Mouse (Mus musculus) kidney, embryonic 16.5 days (tissue): ENCODE data around the gene Sorbs2. TPM values are rescaled to one million over a fixed set of nuclear protein-coding genes. Genes with fewer than 3 reads are reported as not detected.
"Not testable (repeated sequence)": the region's sequence is repeated elsewhere in the genome, so short reads cannot be mapped to it uniquely, and the experiment has no call there.

ENCODE experiments used
- ATAC-seq: fragments of 200-750 bp; cut with Nextera tagmentation; 2 replicates; pipeline ENCODE4 v1.8.0; 2017; ENCODE audit warnings: moderate TSS enrichment; ENCODE audit not compliant: low FRiP score, low TSS enrichment
- H3K27ac ChIP-seq: fragments of 300-500 bp; sonication (generic); 2 replicates; pipeline ENCODE4 v1.5.1; 2014; ENCODE audit warnings: low read length
- H3K27me3 ChIP-seq: fragments of 300-500 bp; sonication (generic); 2 replicates; pipeline ENCODE4 v1.6.1; 2014; ENCODE audit warnings: low read length, control low read depth, mixed read lengths; ENCODE audit not compliant: insufficient read depth
- H3K36me3 ChIP-seq: fragments of 300-500 bp; sonication (generic); 2 replicates; pipeline ENCODE4 v1.6.1; 2014; ENCODE audit warnings: low read length, control low read depth, mixed read lengths; ENCODE audit not compliant: insufficient read depth
- H3K4me1 ChIP-seq: fragments of 300-500 bp; sonication (generic); 2 replicates; pipeline ENCODE4 v1.6.1; 2014; ENCODE audit warnings: low read length, control low read depth, mixed read lengths; ENCODE audit not compliant: insufficient read depth
- H3K4me2 ChIP-seq: fragments of 300-500 bp; sonication (generic); replicated peaks from 2 replicates; pipeline ENCODE4 v1.6.1; 2014; ENCODE audit warnings: low read depth, low read length
- H3K4me3 ChIP-seq: fragments of 300-500 bp; sonication (generic); 2 replicates; pipeline ENCODE4 v1.5.1; 2014; ENCODE audit warnings: mild to moderate bottlenecking, low read length
- H3K9ac ChIP-seq: fragments of 300-500 bp; sonication (generic); replicated peaks from 2 replicates; pipeline ENCODE4 v1.6.1; 2014; ENCODE audit warnings: low read length
- H3K9me3 ChIP-seq: fragments of 300-500 bp; sonication (generic); 2 replicates; pipeline ENCODE4 v1.6.1; 2016; ENCODE audit warnings: low read length, control low read depth
- WGBS: fragments of 180-500 bp; shearing (Covaris S2); extraction: QIAGEN DNeasy Blood & Tissue Kit; methylation state at CpG from one replicate; pipeline ENCODE4 v1.1.7; 2014; 5-methylcytosine and 5-hydroxymethylcytosine counted together
- polyA plus RNA-seq: library from polyadenylated mRNA; unstranded; fragments of >200 nt; fragmentation: Nextera tagmentation; extraction: Ambion mirVana; gene quantifications from 2 replicates; pipeline ENCODE4 v1.2.1, GENCODE M21; 2015

The Sorbs2 gene
- polyA plus RNA-seq, 1 experiment from 2014 or later, result 35.5 TPM

DNA sequence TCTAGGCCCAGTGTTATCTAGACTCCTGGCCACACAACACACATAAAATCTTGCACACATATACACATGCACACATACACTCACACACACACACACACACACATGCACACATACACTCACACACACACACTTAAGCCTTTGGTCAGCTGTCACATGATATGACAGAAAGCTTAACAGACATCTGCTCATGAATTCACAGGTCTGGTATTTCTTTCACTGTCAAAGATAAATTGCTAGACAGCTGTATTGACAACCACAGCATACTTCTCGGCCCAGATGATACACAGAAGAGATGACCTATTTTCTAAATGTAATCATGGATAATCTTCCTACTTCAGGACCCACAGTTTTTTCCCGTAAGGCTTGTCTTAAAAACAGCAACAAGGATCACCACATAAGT is 326.3 kb downstream of the Sorbs2 start:
- ATAC-seq, result no peak
- Histone ChIP-seq H3K4me3 (no peak overlapping the region), H3K4me2 (no peak overlapping the region)

DNA sequence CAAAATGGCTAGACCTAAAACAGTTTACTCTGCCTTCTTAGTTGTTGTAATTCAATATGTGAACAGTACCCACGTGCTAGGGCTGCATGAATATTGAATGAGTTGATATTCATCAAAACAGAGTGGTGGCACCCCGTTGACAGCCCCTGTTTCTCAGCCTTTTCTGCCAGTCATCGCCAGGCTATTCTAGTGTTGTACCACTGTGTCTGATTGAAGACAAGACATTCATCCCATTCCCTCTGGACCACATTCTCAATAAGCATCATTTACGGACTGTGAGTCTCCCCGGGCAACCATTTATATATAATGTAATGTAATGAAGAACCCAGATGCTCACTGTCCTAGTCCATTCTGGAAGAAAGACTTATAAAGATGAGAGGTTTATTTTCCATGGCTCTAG is 335.7 kb downstream of the Sorbs2 start:
- no peak for ATAC-seq
- Histone ChIP-seq H3K9me3 (0 out of 2 replicates have a peak, but pooled peaks cover 2% of the 10 kb centered on the region), H3K4me3 (no peak overlapping the region), H3K36me3 (no peaks in the 10 kb centered on the region), H3K27ac (no peak overlapping the region), H3K4me1 (peaks cover 11% of the 10 kb centered on the region), H3K4me2 (no peak overlapping the region), H3K9ac (no peak overlapping the region), H3K27me3 (no peaks in the 10 kb centered on the region)
- WGBS, result 84% methylated on average over 5 of the region's 5 CpGs

More for the DNA sequence above, 326.3 kb downstream of the Sorbs2 start:
- H3K27ac ChIP-seq, result no peak overlapping the region
- H3K27me3 ChIP-seq, result no peaks in the 10 kb centered on the region
- no peaks in the 10 kb centered on the region for H3K9me3 ChIP-seq
- H3K36me3 ChIP-seq, result no peaks in the 10 kb centered on the region
- H3K9ac ChIP-seq, result no peak overlapping the region
- no peaks in the 10 kb centered on the region for H3K4me1 ChIP-seq
- WGBS, result 81% methylated on average over 2 of the region's 2 CpGs

DNA sequence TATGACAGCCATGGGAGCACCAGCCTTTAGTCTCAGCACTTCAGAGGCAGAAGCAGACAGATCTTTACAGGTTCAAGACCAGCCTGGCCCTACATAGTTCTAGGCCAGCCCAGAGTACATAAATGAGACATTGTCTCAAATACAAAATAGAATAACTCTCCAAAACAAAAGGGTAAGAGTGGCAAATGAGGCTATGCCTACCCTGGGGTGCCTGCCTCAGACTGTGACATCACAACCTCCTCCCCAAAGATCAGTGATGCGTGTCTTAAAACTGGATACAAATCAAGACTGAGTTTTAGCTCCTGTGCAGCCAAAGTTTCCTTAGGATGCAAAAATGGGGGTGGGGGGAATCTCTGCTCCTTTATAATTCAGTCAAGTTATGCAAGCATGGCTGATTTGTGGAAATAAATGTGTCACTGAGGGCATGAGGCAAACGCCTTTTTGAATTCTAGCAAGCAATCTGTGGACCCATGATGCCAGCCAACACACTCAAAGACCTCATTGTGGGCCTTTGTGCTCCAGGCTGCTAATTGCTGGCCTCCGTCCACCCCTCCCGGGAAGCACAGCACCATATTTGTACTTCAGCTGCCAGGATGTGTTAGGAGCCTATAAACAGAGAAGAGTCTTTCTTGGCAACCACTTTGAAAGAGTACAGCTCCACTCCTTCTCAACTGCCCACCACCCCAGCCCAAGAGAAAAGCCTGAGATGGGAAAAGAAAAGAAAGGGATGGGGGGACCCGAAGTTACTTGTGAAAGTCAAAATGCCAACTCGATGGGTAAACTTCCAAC is 336.7 kb downstream of the Sorbs2 start:
- Histone ChIP-seq H3K4me1 (peaks cover 11% of the 10 kb centered on the region), H3K27ac (no peak overlapping the region), H3K36me3 (no peaks in the 10 kb centered on the region), H3K9ac (no peak overlapping the region), H3K9me3 (0 out of 2 replicates have a peak, but pooled peaks cover 2% of the 10 kb centered on the region), H3K27me3 (no peaks in the 10 kb centered on the region), H3K4me2 (no peak overlapping the region), H3K4me3 (no peak overlapping the region)
- ATAC-seq, result no peak
- WGBS, result 74% methylated on average over 6 of the region's 6 CpGs

DNA sequence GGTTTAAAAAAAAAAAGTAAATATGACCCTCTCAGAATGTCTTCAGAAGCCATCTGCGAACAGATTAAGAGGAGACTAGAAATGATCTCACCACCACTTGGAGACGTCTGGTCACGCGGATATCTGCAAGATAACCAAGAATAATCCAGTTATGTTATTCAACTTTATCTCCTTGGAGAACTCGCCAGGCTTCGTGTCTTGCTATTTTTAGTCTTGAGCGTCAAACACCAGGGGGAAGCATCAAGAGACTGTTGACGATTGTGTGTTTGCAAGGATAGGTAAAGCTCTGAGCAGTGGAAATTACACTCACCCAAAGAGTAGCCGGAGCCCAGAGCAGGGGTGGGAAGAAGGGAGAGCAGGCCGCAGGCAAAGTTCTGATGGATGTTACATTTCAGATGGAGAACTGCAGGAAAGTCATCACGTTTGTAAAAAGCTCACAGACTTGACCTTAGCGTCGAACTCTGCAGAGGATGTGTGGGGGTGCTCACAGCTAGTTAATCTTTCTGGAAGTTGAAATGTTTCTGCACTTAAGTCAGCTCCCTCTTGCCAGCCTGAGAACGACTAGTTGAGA is 337.4 kb downstream of the Sorbs2 start:
- Histone ChIP-seq H3K27ac (0 out of 2 replicates have a peak overlapping the region, but pooled peaks have one; percentile 14), H3K4me3 (no peak overlapping the region), H3K4me2 (peak overlapping the region; percentile 34), H3K27me3 (no peaks in the 10 kb centered on the region), H3K9me3 (0 out of 2 replicates have a peak, but pooled peaks cover 2% of the 10 kb centered on the region), H3K4me1 (peaks cover 11% of the 10 kb centered on the region), H3K9ac (no peak overlapping the region), H3K36me3 (no peaks in the 10 kb centered on the region)
- ATAC-seq, result peak; percentile 55; the same call in 1 of the 2 replicates
- WGBS, result 45% methylated on average over 14 of the region's 14 CpGs

DNA sequence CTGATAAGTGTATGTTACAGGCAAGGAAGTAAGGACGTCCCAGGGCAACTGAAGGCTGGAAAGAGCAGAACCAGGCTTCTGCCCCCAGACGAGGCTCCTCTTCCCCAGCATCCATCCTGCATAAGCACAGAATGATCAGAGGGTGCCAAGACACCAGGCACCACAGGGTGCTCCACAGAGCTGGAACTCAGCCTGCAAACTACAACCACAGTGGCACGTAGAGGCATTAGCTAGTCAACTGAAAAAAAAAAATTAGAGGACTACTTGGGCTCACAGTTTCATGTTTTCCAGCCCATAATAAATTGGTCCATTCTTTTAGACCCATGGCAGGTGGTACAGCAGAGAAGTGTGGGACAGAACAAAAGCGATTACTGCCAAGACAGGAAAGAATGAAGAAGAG is 338.3 kb downstream of the Sorbs2 start:
- peaks cover 11% of the 10 kb centered on the region for H3K4me1 ChIP-seq
- no peaks in the 10 kb centered on the region for H3K36me3 ChIP-seq
- no peak overlapping the region for H3K4me2 ChIP-seq
- H3K9ac ChIP-seq, result no peak overlapping the region
- no peak overlapping the region for H3K27ac ChIP-seq
- 0 out of 2 replicates have a peak, but pooled peaks cover 2% of the 10 kb centered on the region for H3K9me3 ChIP-seq
- ATAC-seq, result no peak
- H3K4me3 ChIP-seq, result no peak overlapping the region
- no peaks in the 10 kb centered on the region for H3K27me3 ChIP-seq
- 71% methylated on average over 4 of the region's 4 CpGs for WGBS

DNA sequence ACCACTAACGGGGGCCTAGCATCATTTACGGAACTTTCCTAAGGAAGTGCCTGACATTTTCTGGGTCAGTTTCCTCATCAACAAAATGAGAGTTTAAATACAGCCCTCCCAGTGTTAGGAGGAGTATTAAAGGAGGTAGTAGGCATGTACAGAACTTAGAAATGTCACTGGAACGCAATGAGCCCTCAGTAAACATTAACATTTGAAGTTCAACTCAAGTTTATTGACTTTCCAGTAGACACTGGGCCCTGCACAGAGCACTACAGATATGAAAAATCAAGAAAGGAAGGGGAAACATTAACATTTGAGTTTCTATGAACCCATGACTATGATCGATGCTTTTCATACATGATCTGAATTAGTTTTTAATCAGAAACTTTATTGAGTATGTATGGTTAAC is 347.5 kb downstream of the Sorbs2 start:
- Histone ChIP-seq H3K4me2 (no peak overlapping the region), H3K9me3 (no peaks in the 10 kb centered on the region), H3K27ac (no peak overlapping the region), H3K4me1 (peaks cover 17% of the 10 kb centered on the region), H3K36me3 (no peaks in the 10 kb centered on the region), H3K9ac (no peak overlapping the region), H3K4me3 (no peak overlapping the region), H3K27me3 (no peaks in the 10 kb centered on the region)
- WGBS, result 93% methylated on average over 4 of the region's 4 CpGs
- no peak for ATAC-seq

DNA sequence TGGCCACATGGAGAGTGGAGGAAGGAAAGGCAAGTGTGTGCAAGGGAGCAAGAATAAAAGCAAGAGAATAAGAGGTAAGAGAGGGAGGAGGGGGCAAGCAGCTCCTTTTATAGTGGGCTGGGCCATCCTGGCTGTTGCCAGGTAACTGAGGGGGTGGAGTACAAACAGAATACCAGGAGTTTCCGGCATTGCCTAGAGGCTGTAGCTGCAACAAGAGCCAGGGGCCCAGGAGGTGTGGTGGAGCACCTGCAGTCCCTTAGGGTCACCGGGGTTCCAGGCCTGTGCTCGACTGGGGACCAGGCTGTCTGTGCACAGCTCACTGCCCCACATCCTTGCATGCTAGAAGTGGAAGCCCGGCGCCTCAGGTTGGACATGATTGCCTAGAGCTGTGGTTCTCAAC is 350.1 kb downstream of the Sorbs2 start:
- Histone ChIP-seq H3K9me3 (no peaks in the 10 kb centered on the region), H3K27me3 (no peaks in the 10 kb centered on the region), H3K36me3 (no peaks in the 10 kb centered on the region), H3K4me3 (no peak overlapping the region), H3K27ac (no peak overlapping the region), H3K4me2 (no peak overlapping the region), H3K4me1 (peaks cover 17% of the 10 kb centered on the region), H3K9ac (no peak overlapping the region)
- peak; percentile 75 for ATAC-seq
- 23% methylated on average over 5 of the region's 5 CpGs for WGBS

DNA sequence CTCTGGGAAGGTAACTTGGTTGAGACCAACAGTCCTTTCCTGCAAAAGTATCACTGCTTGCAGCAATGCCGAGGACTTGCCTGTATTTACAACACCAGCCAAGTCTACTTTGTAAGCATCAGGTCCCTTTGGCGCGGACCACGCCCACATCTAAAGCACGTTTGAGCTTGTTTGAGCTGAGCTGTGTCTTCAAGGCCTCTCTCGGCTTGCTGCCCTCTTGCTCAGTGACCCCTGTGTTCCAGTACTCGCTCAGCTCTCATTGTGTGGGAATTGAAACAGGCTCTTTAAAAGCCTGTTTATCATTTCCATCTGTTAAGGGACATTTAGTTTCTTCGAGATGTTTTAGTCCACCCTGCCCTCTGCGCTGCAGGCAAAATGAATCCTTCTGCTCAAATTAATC is 350.8 kb downstream of the Sorbs2 start:
- 22% methylated on average over 9 of the region's 9 CpGs for whole genome bisulfite sequencing
- Histone ChIP-seq H3K4me1 (peaks cover 17% of the 10 kb centered on the region), H3K9me3 (no peaks in the 10 kb centered on the region), H3K27me3 (no peaks in the 10 kb centered on the region), H3K9ac (no peak overlapping the region), H3K4me2 (no peak overlapping the region), H3K36me3 (no peaks in the 10 kb centered on the region), H3K27ac (peak overlapping the region; percentile 58; the same call in 1 of the 2 replicates), H3K4me3 (no peak overlapping the region)
- ATAC-seq, result peak; percentile 81

DNA sequence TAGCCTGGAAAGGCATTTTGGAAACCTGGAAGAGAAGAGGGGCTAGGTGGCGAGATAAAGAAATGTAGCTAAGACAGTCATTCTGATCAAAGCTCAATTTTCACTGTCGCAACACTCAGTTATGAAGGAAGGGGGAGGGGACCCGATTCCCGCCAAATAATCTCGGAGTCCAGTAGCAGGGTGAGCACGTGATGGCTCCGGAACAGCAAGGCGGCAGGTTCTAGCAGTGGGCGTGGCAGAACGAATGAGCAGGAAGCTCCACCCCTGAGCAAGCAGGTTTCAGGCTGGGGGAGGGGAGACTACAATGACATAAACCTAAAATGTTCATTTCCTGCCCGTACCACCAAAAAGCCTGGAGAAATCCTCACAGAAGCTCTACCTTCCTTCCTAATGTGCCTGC is 364.0 kb downstream of the Sorbs2 start:
- peak overlapping the region; percentile 50; the same call in 1 of the 2 replicates for H3K27ac ChIP-seq
- not testable (repeated sequence) for H3K9ac ChIP-seq, H3K36me3 ChIP-seq, H3K4me3 ChIP-seq, H3K9me3 ChIP-seq, H3K27me3 ChIP-seq, ATAC-seq
- WGBS, result 57% methylated on average over 10 of the region's 11 CpGs
- 0 out of 2 replicates have a peak overlapping the region, but pooled peaks have one; percentile 3 for H3K4me2 ChIP-seq
- peaks cover 21% of the 10 kb centered on the region; the same call in 1 of the 2 replicates for H3K4me1 ChIP-seq

DNA sequence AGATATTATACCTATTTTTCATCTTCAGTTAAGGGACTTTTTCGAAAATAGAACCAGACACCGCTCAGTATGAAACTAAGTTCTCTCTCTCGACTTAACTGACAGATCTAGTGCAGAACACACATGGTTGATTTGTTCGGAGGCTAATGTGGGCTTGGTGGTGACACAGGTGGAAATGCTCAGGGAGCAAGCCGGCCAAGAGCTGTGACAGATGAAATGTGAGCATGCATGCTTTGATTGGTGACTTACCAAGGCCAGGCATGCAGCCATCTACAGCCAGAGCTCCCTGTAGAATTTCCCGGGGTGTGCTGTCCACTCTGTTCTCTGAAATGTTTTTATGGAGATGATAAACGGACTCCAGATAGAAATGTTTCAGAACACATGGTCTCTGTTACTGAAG is 364.5 kb downstream of the Sorbs2 start:
- WGBS, result 26% methylated on average over 7 of the region's 7 CpGs

More for the DNA sequence above, 364.5 kb downstream of the Sorbs2 start:
- Histone ChIP-seq H3K9me3 (no peaks in the 10 kb centered on the region), H3K36me3 (no peaks in the 10 kb centered on the region), H3K4me3 (no peak overlapping the region), H3K27me3 (no peaks in the 10 kb centered on the region), H3K4me1 (peaks cover 21% of the 10 kb centered on the region; the same call in 1 of the 2 replicates), H3K27ac (peak overlapping the region; percentile 73), H3K9ac (no peak overlapping the region), H3K4me2 (0 out of 2 replicates have a peak overlapping the region, but pooled peaks have one; percentile 3)
- ATAC-seq, result peak; percentile 82
